Mouse (Mus musculus) stomach, embryonic 15.5 days (tissue): ENCODE results near the gene Neurl3. TPM values are rescaled to one million over a fixed set of nuclear protein-coding genes. Genes with fewer than 3 reads are reported as not detected.

Source experiments
- ATAC-seq: fragments of 200-750 bp; cut with Nextera tagmentation; 2 replicates; pipeline ENCODE4 v1.8.0; 2017; ENCODE audit warnings: low read depth, moderate number of reproducible peaks, moderate TSS enrichment; ENCODE audit not compliant: insufficient read depth, low FRiP score
- H3K27ac ChIP-seq: fragments of 300-500 bp; sonication (generic); 2 replicates; pipeline ENCODE4 v1.5.1; 2015; ENCODE audit warnings: mild to moderate bottlenecking, inconsistent platforms
- H3K27me3 ChIP-seq: fragments of 300-500 bp; sonication (generic); replicated peaks from 2 replicates; pipeline ENCODE4 v1.6.1; 2015; ENCODE audit warnings: inconsistent platforms
- H3K36me3 ChIP-seq: fragments of 300-500 bp; sonication (generic); 2 replicates; pipeline ENCODE4 v1.6.1; 2015; ENCODE audit warnings: inconsistent platforms
- H3K4me1 ChIP-seq: fragments of 300-500 bp; sonication (generic); 2 replicates; pipeline ENCODE4 v1.6.1; 2015; ENCODE audit warnings: inconsistent platforms
- H3K4me2 ChIP-seq: fragments of 300-500 bp; sonication (generic); 2 replicates; pipeline ENCODE4 v1.6.1; 2015; ENCODE audit warnings: mild to moderate bottlenecking, inconsistent platforms
- H3K4me3 ChIP-seq: fragments of 300-500 bp; sonication (generic); replicated peaks from 2 replicates; pipeline ENCODE4 v1.5.1; 2015; ENCODE audit warnings: inconsistent platforms
- H3K9ac ChIP-seq: fragments of 300-500 bp; sonication (generic); 2 replicates; pipeline ENCODE4 v1.6.1; 2015; ENCODE audit warnings: inconsistent platforms
- H3K9me3 ChIP-seq: fragments of 300-500 bp; sonication (generic); 2 replicates; pipeline ENCODE4 v1.6.1; 2016; ENCODE audit warnings: inconsistent platforms
- WGBS: fragments of 180-500 bp; shearing (Covaris S2); methylation state at CpG from one replicate; pipeline ENCODE4 v1.1.7; 2015; 5-methylcytosine and 5-hydroxymethylcytosine counted together
- polyA plus RNA-seq: library from polyadenylated mRNA; unstranded; fragments of >200 nt; fragmentation: Nextera tagmentation; extraction: Ambion mirVana; gene quantifications from 2 replicates; pipeline ENCODE4 v1.2.1, GENCODE M21; 2015

Gene Neurl3
- polyA plus RNA-seq, 1 experiment from 2014 or later: 15.6 TPM

DNA sequence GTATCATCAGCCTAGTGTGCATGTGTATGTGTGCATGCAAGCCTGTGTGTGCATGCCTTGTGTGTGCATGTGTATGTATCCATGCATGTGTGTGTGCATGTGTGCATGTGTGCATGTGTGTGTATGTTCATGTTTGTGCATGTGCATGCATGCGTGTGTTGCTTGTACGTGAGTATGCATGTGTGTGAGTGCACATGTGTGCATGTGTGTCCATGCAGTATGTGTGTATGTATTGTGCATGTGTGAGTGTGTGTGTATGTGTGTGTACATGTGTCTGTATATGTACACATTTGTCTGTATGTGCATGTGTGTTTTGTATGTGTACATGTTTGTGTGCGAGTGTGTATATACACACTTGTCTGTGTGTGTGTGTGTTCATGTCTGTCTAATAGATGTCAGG, 6.9 kb downstream of the Neurl3 start:
- peaks cover 4% of the 10 kb centered on the region; the same call in 1 of the 2 replicates for H3K27me3 ChIP-seq
- 96% methylated on average over 3 of the region's 3 CpGs for WGBS
- H3K36me3 ChIP-seq: no peaks in the 10 kb centered on the region
- H3K27ac ChIP-seq: no peak overlapping the region
- ATAC-seq: no peak
- H3K9me3 ChIP-seq: no peaks in the 10 kb centered on the region
- H3K9ac ChIP-seq: no peak overlapping the region
- peaks cover 24% of the 10 kb centered on the region for H3K4me1 ChIP-seq
- no peak overlapping the region for H3K4me2 ChIP-seq
- no peak overlapping the region for H3K4me3 ChIP-seq

- no peaks in the 10 kb centered on the region for H3K9me3 ChIP-seq
- no peak overlapping the region for H3K4me3 ChIP-seq
- 88% methylated on average over 6 of the region's 6 CpGs for WGBS
- H3K4me1 ChIP-seq: peaks cover 17% of the 10 kb centered on the region
- peaks cover 4% of the 10 kb centered on the region; the same call in 1 of the 2 replicates for H3K27me3 ChIP-seq
- H3K27ac ChIP-seq: no peak overlapping the region
- no peak for ATAC-seq
- H3K36me3 ChIP-seq: no peaks in the 10 kb centered on the region
- H3K9ac ChIP-seq: no peak overlapping the region
- H3K4me2 ChIP-seq: no peak overlapping the region
Observed at GRCm38 (mm10) chr1:36266293-36266692, 8.2 kb downstream of the Neurl3 start.

DNA sequence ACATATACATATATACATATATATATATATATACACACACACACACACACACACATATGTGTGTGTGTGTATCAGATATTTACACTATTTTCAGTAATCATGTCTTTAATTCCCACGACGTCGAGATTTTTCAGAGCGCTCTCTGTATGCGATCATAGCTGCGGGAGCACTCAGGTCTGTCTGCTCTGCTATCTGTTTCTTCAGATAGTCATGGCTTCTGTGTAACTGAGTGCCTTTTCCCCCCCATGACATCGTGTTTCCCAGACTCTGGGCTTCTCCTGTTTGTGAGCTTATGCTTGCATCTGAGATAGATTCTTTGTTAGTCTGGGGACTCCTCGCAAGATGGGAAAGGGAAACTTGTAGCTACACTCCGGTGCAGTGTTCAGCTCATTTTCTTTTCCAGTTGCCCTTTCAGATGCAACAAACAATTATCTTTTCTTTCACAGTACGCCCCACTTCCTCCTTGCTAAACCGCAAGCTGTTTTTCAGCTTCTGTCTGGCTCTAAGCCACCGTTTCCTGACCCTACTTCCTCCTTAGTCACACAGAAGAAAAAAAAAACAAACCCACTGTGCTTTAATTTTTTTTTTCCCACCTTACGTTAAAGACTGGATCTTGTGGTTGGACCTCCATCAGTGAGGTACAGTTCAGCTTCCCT, 10.5 kb downstream of the Neurl3 start:
- Histone ChIP-seq H3K9ac (no peak overlapping the region), H3K36me3 (no peaks in the 10 kb centered on the region), H3K27me3 (no peaks in the 10 kb centered on the region), H3K9me3 (no peaks in the 10 kb centered on the region), H3K4me1 (0 out of 2 replicates have a peak, but pooled peaks cover under 1% of the 10 kb centered on the region), H3K4me3 (no peak overlapping the region), H3K27ac (peak overlapping the region; percentile 37), H3K4me2 (0 out of 2 replicates have a peak overlapping the region, but pooled peaks have one; percentile 19)
- no peak for ATAC-seq
- WGBS: 50% methylated on average over 13 of the region's 13 CpGs

- ATAC-seq: no peak
- Histone ChIP-seq H3K4me1 (no peaks in the 10 kb centered on the region), H3K36me3 (no peaks in the 10 kb centered on the region), H3K27me3 (no peaks in the 10 kb centered on the region), H3K4me2 (no peak overlapping the region), H3K9ac (no peak overlapping the region), H3K4me3 (no peak overlapping the region), H3K9me3 (no peaks in the 10 kb centered on the region), H3K27ac (no peak overlapping the region)
- WGBS: 78% methylated on average over 19 of the region's 19 CpGs
Observed at GRCm38 (mm10) chr1:36261708-36262504, 12.6 kb downstream of the Neurl3 start.

DNA sequence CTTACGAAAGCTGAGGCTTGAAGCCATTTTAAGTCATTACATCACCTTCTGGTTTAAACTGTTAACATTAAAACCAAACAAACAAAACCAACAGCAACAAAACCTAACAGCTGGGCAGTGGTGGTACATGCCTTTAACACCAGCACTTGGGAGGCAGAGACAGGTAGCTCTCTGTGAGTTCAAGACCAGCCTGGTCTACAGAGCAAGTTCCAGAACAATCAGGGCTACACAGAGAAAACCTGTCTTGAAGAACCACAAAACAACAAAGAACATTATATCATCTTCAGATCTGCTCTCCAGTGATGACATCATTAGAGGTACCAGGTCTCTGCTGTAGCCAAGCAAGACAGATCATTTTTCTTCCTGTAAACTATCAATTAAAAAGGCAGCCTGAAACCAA, 14.1 kb downstream of the Neurl3 start:
- H3K36me3 ChIP-seq: no peaks in the 10 kb centered on the region
- ATAC-seq: no peak
- no peaks in the 10 kb centered on the region for H3K4me1 ChIP-seq
- no peak overlapping the region for H3K9ac ChIP-seq
- no peak overlapping the region for H3K4me3 ChIP-seq
- WGBS: 93% methylated on average over 1 of the region's 1 CpGs
- no peak overlapping the region for H3K27ac ChIP-seq
- no peaks in the 10 kb centered on the region for H3K27me3 ChIP-seq
- no peaks in the 10 kb centered on the region for H3K9me3 ChIP-seq
- no peak overlapping the region for H3K4me2 ChIP-seq

DNA sequence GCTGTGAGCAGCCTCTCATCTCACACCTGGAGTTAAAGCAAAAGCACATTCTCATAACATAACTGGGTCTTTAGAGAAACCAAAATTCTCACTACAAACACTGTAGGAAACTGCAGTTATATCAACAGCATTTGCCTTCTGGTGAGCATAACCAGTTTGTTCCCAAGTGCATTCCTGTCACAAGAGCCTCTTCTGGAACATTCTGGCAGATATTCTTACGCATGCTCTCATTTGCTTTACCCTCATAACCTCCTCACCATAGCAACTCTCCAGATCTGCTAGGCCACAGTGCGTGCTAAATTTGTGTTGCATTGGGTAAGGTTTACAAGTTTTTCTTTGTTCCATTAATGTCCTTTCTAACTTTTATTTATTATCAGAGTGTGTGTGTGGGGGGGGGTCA, 15.2 kb downstream of the Neurl3 start:
- H3K4me3 ChIP-seq: no peak overlapping the region
- no peak overlapping the region for H3K27ac ChIP-seq
- ATAC-seq: no peak
- 90% methylated on average over 2 of the region's 2 CpGs for WGBS
- H3K4me2 ChIP-seq: no peak overlapping the region
- no peaks in the 10 kb centered on the region for H3K27me3 ChIP-seq
- no peaks in the 10 kb centered on the region for H3K9me3 ChIP-seq
- no peaks in the 10 kb centered on the region for H3K4me1 ChIP-seq
- no peaks in the 10 kb centered on the region for H3K36me3 ChIP-seq
- H3K9ac ChIP-seq: no peak overlapping the region

- Histone ChIP-seq H3K4me3 (no peak overlapping the region), H3K4me1 (no peaks in the 10 kb centered on the region), H3K36me3 (no peaks in the 10 kb centered on the region), H3K9ac (no peak overlapping the region), H3K27ac (no peak overlapping the region), H3K27me3 (no peaks in the 10 kb centered on the region), H3K9me3 (no peaks in the 10 kb centered on the region), H3K4me2 (no peak overlapping the region)
- WGBS: 76% methylated on average over 2 of the region's 2 CpGs
- no peak for ATAC-seq
Observed at GRCm38 (mm10) chr1:36258631-36259030, 15.8 kb downstream of the Neurl3 start.

DNA sequence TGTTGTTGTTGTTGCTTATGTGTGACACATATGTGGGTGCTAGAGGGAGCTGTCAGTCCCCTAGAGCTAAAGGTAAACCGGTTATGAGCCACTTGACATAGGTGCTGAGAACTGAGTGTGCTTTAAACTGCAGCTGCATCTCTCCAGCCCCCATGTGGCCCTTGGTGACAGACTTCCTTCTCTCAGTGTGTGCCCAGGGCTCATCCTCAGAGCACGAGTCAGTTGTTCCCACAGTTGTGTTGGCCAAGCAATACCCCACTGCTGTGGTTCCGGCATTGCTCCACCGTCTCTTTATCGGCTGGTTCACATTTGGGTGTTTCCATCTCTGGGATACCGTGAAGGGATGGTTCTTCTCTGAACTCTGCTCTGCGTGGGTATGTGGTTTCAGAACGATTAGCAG, 17.2 kb downstream of the Neurl3 start:
- Histone ChIP-seq H3K27ac (no peak overlapping the region), H3K4me1 (no peaks in the 10 kb centered on the region), H3K4me2 (no peak overlapping the region), H3K9me3 (no peaks in the 10 kb centered on the region), H3K9ac (no peak overlapping the region), H3K36me3 (no peaks in the 10 kb centered on the region), H3K4me3 (no peak overlapping the region), H3K27me3 (no peaks in the 10 kb centered on the region)
- WGBS: 81% methylated on average over 8 of the region's 8 CpGs
- no peak for ATAC-seq

DNA sequence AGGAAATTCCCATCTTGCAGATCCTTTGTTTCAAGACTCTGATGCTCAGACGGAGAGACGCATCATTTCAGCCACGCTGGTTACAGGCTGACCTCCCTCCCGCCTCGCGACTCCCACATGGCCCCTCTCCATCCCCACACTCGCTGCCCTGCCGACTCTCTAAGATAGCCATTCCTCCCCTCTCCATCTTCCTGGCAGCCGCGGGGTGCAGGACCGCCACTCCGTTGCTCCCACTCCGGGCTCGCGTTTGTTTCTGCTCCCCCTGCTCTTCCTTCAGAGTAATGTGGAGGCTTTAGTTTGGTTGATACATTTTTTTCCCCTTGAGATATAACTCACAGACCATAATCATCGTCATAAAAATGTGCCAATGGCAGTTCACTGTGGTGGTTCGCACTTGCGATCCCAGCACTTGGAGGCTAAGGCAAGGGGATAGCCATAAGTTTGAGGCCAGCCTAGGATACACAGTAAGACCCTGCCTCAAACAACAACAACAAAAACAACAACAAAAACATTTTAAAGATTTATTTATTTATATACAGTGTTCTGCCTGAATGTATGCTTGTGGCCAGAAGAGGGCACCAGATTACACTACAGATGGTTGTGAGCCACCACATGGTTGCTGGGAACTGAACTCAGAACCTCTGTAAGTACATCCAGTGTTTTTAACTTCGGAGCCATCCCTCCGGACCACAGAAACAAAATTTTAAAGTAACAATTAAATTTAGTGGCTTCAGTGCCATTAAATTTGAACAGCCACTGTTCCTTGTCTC, 18.4 kb downstream of the Neurl3 start:
- no peaks in the 10 kb centered on the region for H3K27me3 ChIP-seq
- H3K4me1 ChIP-seq: no peaks in the 10 kb centered on the region
- H3K27ac ChIP-seq: no peak overlapping the region
- H3K4me2 ChIP-seq: no peak overlapping the region
- H3K9ac ChIP-seq: no peak overlapping the region
- ATAC-seq: no peak
- H3K4me3 ChIP-seq: no peak overlapping the region
- WGBS: 32% methylated on average over 20 of the region's 20 CpGs
- H3K36me3 ChIP-seq: no peaks in the 10 kb centered on the region
- H3K9me3 ChIP-seq: no peaks in the 10 kb centered on the region

DNA sequence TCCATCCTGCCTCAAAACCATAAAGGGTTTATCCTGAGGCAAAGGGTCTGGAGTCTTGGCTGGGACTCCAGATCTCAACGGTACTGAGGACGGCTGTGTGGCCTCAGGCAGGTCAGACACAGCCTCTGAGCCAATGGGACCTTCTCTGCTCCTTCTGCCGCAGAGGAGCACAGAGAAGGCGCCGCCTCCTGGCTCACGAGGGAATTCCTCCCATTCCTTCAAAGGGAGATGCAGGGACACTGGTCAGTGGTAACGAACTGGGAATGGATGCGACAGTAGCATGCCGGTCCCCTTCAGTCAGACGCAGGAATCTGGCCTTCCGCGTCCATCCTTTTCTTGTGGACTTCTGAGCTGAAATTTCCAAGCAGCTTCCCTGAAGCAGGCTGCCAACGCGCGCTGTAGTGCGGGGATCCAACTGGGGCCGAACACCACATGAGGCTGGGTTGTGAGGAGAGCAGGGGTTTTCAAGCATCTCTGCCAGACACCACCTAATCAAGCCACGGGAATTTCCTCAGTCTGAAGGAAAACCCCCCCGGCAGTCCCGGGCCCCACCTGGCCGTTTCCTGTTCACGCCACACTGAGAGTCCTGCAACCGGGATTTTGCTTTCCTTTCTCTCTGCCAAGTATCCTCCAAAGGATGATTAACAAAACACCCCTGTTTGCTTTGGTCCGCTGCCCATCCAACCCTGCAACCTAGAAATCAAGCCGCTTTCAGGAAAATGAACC, 19.7 kb downstream of the Neurl3 start:
- no peak for ATAC-seq
- H3K4me1 ChIP-seq: no peaks in the 10 kb centered on the region
- no peak overlapping the region for H3K9ac ChIP-seq
- H3K27ac ChIP-seq: peak overlapping the region; percentile 28
- H3K4me2 ChIP-seq: peak overlapping the region; percentile 31
- H3K27me3 ChIP-seq: no peaks in the 10 kb centered on the region
- 15% methylated on average over 25 of the region's 25 CpGs for WGBS
- no peaks in the 10 kb centered on the region for H3K9me3 ChIP-seq
- 0 out of 2 replicates have a peak overlapping the region, but pooled peaks have one; percentile 2 for H3K4me3 ChIP-seq
- H3K36me3 ChIP-seq: no peaks in the 10 kb centered on the region

DNA sequence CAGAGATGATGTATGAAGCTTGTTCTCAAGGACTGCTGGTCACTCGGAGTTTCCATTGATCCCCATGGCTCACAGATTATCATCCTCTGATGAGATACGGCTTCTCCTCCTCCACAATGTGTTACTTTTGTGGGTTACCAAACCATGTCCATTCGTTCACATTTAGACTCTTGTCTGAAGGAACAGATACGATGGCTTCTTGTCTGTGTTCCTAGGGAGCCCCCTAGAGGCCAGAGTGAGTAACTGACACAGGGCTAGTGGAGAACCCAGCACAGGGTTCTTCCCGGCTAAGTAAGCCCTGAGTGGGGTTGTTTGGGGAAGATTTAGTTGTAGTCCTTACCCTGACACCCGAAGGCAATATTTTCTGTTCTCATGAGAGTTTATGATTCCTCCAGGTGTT, 21.7 kb downstream of the Neurl3 start:
- no peak overlapping the region for H3K4me3 ChIP-seq
- 8% methylated on average over 6 of the region's 6 CpGs for WGBS
- no peaks in the 10 kb centered on the region for H3K27me3 ChIP-seq
- no peak overlapping the region for H3K9ac ChIP-seq
- H3K9me3 ChIP-seq: no peaks in the 10 kb centered on the region
- 0 out of 2 replicates have a peak, but pooled peaks have one; percentile 37 for ATAC-seq
- no peaks in the 10 kb centered on the region for H3K36me3 ChIP-seq
- H3K4me2 ChIP-seq: no peak overlapping the region
- no peak overlapping the region for H3K27ac ChIP-seq
- no peaks in the 10 kb centered on the region for H3K4me1 ChIP-seq
